Mouse (Mus musculus): Measurements from ENCODE around the gene Usp19.
A peak's percentile ranks its signal among the peaks of the same experiment; 100 is the strongest.

The Usp19 gene

DNA sequence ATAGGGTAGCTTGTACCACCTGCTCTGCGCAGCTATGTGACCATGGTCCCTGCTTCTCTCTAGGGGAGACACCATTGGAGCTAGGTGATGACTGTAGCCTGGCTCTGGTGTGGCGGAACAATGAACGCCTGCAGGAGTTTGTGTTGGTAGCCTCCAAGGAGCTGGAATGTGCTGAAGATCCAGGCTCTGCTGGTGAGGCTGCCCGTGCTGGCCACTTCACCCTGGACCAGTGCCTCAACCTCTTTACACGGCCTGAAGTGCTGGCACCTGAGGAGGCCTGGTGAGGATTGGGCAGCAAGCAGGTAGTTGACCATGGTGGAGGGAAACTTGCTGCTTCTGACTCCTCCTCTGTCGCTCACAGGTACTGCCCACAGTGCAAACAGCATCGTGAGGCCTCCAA lies 8.8 kb downstream of the Usp19 start:
- no peak for DNase-seq (ENCODE audit: low spot score)

DNA sequence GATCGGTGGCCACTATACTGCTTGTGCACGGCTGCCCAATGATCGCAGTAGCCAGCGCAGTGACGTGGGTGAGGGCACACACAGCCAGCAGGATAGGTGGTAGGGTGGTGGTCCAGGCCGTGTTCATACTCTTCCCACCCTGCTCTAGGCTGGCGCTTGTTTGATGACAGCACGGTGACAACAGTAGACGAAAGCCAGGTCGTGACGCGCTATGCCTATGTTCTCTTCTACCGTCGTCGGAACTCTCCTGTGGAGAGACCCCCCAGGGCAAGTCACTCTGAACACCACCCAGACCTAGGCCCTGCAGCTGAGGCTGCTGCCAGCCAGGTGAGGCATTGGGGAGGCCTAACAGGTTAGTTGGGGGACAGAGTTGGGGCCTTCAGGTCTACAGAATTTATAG lies 9.5 kb downstream of the Usp19 start:
- DNase-seq (ENCODE audit: low spot score), result no peak

DNA sequence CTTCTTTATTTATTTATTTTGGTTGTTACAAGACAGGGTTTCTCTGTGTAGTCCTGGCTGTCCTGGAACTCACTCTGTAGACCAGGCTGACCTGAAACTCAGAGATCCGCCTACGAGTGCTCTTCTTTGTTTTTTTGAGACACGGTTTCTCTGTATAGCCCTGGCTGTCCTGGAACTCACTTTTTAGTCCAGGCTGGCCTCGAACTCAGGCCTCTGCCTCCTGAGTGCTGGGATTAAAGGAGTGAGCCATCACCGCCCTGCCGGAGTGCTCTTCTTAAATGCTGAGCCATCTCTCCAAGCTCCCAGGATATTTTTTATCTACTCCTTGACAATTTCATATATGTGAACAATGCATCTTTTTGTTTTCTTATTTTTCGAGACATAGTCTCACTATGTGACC lies 16.5 kb downstream of the Usp19 start:
- peak; percentile 19 for DNase-seq (ENCODE audit: low spot score)

DNA sequence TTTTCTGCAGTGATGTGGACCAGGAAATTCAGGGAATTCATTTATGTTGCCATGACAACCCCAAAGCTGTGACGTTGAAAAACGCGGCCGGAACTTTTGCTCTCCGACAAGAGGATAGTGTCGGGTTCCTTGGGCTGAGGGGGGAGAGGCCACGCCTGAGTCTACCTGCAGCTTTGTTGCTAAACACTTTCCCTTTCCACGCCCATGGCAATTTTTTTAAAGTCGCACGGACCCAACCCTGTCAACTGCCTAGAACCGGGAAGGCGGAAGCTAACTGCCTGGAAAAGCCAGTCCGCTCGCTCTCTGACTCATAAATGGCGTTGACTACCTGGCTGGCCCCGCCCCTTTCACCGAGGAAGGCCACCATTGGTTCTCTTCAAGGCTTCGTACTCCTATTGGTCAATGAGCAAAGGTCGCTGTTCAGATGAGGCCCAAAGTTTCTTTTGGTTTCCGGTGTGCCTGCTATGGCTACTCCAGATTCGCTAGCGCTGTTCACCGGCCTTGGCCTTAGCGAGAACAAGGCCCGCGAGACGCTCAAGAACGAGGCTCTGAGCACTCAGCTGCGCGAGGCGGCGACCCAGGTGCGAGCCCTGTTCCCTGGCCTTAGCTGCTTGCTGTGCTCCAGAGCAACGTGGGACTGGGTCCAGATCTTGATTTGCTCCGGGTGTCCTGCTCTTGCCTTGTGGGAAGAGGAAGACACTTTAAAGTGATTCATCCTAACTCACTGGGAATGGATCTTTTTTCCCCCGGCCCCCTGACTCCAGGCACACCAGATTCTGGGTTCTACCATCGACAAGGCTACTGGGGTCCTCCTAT lies 17.4 kb downstream of the Usp19 start, which contains the start of gene Qars:
Gene Qars (plus strand): TSS at position 88 of the 816 bp plus-strand sequence.
- DNase-seq (ENCODE audit: low spot score), result peak; percentile 94

DNA sequence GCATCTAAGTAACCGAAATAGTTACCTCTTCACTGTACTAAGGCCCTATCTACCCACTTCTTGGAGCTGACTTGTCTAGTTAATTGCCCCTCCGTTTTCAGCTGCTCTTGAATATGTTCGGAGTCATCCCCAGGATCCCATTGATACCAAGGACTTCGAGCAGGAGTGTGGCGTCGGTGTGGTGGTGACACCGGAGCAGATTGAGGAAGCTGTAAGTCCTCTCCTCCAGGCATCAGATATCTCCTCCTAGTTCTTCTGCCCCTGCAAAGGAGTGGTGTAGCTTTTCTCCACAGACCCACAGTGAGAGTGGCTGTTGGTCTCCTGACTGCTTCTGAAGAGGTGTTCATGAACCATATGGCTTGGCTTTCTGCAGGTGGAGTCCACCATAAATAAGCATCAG lies 18.4 kb downstream of the Usp19 start:
- DNase-seq (ENCODE audit: low spot score), result no peak

DNA sequence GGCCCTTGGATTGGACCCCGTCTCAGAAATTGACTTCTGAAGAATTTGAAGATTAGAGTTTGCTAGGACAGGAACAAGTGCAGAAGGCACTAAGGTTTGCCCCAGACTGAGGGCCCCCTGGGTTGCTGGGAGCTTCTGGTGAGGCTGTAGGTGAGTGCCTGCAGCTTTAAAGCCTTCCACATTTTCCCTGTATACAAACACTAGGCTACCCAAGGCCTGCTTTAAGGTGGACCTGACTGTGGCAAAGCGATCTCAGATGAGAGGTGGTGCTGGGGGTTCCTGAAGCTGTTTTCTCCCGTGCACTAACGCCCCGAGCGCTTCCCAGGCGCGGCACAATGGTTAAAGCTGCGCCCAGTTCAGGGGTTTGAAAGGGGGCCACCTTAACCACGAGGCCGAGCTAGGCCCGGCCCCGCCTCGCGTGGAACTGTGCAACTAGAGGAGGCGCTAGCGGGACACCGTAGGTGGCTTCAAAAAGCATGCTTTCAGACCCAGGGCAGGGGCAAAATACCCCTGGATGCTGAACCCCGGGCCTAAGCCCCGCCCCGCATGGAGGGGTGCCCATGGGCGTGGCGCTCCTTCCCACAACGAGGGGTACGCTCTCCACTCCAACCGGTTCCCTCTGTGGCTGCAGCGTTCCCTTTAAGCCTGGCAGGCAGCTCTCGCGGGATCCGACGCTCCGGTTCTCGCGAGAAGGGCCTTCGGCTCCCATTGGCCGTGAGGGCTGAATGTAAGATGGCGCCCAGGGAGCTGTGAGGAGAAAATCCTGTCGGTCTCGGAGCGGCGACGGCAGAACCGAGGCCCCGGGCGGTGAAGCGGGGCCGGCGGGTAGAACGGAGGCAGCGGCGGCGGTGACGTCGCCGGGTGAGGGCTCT lies 26.2 kb downstream of the Usp19 start, which contains the start of gene Qrich1:
Gene Qrich1 (plus strand): TSS at position 427 of the 872 bp plus-strand sequence.
- peak; percentile 96 for DNase-seq (ENCODE audit: low spot score)

DNA sequence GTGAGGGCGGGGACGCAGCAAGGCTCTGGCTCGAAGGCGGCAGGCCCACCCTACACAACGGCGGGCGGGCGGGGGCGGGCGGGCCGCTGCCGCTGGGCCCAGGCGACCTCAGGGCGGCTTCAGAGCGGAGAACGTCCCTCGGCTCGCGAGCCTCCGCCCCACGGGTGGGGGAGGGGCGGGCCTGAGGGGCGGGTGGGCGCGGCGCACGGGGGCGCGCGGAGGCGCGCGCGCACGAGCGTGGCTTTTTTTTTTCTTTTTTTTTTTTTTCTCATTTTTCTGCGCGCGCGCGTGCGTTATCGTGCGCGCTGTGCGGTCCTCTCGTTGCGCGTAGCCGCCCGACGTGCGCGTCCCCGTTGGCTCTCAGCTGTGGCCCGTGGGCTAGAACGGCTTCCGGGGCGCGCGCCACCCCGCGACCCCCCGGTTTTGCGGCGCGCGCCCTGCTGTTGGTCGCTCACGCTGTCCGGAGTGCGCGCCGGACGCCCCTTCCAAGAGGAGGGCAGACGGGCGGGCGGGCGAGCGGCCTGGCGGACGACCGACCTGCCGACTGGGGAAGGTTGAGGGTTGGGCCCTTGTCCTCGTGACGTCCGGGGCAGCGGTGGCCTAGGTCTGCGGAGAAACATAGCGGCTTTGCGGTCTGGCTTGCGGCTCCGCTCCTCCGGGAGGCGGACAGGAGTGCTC lies 27.0 kb downstream of the Usp19 start:
- DNase-seq (ENCODE audit: low spot score), result peak; percentile 91

DNA sequence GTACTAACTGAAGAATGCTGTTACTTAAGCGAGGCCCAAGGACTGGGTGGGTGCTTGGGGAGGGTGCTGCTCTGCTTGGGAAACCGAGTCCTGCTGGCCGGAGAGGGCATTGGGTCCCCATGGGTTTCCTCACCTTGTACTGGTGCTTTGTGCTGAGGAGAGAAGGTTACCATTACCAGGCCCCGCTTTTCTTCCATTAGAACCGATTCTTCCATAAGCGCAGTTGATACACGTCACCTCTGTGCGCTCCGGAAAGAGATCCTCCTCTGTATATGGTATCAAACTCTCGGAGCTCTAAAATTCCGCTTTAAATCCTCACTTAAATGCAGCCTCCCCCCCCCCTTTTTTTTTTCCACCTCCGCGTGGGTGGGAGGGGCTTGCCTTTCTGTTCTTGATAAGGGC lies 27.5 kb downstream of the Usp19 start:
- DNase-seq (ENCODE audit: low spot score), result no peak

DNA sequence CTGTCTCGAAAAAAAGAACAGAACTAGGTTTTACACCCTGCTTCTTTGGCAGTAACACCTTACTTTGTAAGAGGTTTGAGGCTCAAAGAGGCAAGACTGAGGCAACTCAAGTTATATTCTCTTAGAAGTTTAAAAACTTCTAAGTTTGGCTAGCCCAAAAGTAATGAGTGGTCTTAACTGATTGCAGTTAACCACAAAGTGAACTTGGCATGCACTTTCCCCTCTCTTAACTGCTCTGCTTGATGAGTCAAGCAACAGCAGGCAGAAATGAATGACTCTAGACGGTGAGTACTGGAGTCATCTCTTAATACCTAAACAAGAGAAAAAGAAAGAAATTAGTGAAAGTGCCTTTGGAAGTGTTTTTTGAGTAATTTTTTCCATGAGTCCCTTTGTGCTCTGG lies 31.2 kb downstream of the Usp19 start:
- DNase-seq (ENCODE audit: low spot score), result no peak

DNA sequence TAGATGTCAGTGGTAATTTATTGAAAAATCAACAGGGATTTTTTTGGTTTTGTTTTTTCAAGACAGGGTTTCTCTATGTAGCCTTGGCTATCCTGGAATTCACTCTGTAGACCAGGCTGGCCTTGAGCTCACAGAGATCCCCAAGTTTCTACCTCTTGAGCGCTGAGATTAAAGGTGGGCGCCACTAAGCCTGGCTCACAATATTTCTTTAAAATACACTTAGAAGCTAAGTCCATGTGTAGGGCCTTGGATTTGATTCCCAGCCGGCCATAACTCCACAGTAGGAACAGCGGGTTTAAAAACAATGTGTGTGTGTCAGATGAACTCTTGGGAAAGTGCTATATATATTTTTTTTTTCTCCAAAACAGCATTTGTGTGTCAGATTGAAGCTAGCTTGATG lies 32.9 kb downstream of the Usp19 start:
- DNase-seq (ENCODE audit: low spot score), result no peak

DNA sequence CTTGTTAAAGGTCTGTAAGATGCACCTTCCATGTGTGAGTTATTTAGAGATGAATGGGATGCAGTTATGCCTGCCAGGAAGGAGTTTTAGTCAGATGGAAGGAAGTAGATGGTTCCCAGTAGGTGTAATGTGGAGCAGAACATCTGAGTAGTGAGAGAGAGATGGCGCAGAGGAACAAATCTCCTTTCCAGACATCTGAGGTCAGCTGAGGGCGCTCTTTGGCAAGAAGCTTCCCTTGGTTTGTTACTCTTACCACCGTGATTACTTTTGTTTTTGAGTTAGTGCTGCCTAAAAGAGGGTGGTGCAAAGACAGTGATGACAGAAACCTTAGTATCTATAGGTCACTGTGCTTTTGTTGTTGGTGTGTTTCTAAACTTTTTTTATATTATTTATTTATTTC lies 35.0 kb downstream of the Usp19 start:
- no peak for DNase-seq (ENCODE audit: low spot score)

DNA sequence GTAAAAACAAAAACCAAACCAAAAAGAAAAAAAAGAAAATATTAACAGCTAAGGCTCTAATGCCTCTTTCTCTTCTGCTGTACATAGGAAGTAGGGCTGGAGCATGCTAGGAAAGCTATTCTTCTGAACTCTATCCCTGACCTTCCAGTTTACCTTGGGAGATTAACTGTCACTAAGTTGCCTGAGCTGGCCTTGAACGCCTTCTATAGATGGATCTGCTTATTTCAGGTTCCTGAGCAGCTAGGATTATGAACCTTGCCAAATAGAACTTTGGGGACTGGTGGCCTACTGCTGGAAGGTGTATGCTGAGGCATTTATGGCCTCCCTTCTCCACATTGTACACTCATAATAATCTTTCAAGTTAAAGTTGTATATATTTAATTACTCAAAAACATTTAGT lies 40.6 kb downstream of the Usp19 start:
- no peak for DNase-seq (ENCODE audit: low spot score)

DNA sequence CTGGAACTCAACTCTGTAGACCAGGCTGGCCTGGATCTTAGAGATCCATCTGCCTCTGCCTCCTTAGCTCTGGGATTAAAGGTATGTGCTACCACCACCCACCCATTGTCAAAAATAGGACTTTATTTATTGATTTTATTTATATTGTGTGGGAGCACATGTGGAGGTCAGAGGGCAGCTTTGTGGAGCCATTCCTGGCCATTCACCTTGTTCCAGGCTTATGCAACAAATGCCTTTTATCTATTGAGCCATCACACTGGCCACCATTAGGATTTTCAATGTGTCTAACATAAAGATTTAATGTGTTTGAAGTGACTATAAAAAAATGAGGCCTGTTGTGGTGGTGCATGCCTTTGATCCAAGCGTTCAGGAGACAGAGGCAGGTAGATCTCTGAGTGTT lies 41.1 kb downstream of the Usp19 start:
- no peak for DNase-seq (ENCODE audit: low spot score)

DNA sequence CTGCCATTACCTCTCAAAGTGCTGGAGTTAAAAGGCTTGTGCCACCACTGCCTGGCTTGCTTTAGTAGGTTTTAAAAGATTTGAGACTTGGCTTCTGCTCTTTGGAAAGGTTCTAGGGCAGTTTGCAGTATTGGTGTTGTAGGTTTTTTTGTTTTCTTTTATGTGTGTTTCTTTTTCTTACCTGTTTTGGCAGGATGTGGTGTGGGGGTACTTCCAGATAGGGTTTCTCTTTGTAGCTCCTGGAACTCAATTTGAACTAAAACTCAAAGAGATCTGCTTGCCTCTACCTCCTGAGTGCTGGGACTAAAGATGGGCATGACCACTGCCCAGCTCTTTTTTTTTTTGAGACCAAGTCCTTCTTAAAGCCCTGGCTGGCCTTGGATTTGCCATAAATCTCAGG lies 50.4 kb downstream of the Usp19 start:
- DNase-seq (ENCODE audit: low spot score), result no peak

DNA sequence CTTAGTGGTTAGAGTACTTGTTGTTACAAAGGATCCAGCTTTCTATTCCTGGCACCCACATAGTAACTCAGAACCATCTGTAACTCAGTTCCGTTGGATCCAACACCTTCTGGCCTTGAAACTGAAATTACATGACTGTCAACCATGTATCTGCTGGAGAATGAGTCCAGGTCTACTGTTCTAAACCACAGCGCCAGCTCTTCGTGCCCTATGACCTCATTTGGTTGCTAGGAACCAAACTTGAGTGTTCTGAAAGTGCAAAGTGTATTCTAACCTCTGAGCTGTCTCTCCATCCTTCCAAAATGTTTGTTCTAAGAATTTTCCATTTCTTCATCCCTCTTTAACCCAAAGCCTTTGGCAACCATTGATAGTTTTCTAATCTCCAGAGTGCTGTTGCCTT lies 55.6 kb downstream of the Usp19 start:
- no peak for DNase-seq (ENCODE audit: low spot score)

DNA sequence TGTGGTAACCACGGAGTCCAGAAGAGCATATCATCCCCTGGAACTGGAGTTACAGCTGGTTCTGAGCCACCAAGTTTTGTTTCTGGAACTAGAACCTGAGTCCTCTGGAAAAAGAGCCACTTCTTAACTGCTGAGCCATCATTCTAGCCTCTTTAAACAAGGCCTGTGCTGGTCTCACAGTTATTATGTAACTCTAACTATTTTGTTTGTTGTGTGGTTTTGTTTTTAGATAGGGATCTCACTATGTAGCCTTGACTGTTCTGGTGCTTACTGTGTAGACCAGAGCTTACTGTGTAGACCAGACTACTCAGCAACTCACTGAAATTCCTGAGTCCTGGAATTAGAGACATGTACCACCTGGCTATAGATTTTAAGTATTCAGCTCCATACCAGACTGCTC lies 56.5 kb downstream of the Usp19 start:
- DNase-seq (ENCODE audit: low spot score), result no peak

Measured in testis, postnatal 14 days (tissue).